Mouse (Mus musculus): ENCODE data around the gene Foxo3.

Foxo3 gene

DNA sequence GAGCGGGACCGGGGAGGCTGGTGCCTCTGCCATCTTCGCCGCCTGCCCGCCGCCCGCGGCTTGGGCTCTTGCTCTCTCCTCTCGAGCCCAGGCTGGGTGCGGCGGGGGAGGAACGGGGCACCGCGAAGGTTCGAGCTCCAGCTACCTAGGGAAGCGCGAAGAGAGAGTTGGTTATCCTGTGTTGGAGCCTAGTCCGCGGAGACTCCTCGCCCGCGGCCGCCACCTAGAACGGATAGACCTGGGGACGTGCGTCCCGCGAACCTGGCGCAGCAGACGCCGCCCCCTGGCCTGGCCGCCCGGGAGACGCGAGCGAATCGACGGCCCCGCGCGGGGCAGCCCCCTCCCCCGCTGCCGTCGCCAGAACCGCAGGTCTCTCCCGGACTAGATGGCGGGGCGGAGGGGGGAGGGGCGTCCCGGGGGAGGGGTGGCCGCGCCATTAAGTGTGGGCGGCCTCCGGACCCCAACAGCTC, 1.1 kb downstream of the Foxo3 start:
- peak; percentile 81 for DNase-seq

DNA sequence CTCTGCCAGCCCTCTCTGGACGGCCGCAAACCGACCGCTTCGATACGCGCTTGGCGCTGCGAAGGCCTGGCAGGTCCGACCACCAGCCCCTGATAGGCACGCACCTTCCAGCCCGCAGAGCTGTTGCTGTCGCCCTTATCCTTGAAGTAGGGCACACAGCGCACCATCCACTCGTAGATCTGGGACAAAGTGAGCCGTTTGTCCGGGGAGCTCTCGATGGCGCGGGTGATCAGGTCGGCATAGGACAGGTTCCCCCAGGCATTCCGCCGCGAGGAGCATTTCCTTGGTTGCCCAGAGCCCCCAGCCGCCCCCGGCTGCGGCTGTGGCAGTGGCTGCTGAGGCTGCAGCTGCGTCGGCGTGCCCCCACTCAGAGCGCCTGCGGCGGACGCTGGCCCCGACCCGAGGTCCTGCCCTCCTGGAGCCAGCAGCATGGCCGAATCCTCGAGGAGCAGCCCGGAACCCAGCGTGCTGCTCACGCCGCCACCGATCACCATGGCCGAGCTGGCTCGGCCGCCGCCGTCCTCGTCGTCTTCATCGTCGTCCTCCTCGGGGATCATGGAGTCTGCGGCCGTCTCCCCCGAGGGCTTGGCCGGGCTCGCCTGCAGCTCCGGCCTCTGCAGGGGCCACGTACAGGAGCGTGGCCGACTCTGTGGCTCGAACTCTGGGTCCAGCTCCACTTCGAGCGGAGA, 1.7 kb downstream of the Foxo3 start:
- peak; percentile 54 for DNase-seq

DNA sequence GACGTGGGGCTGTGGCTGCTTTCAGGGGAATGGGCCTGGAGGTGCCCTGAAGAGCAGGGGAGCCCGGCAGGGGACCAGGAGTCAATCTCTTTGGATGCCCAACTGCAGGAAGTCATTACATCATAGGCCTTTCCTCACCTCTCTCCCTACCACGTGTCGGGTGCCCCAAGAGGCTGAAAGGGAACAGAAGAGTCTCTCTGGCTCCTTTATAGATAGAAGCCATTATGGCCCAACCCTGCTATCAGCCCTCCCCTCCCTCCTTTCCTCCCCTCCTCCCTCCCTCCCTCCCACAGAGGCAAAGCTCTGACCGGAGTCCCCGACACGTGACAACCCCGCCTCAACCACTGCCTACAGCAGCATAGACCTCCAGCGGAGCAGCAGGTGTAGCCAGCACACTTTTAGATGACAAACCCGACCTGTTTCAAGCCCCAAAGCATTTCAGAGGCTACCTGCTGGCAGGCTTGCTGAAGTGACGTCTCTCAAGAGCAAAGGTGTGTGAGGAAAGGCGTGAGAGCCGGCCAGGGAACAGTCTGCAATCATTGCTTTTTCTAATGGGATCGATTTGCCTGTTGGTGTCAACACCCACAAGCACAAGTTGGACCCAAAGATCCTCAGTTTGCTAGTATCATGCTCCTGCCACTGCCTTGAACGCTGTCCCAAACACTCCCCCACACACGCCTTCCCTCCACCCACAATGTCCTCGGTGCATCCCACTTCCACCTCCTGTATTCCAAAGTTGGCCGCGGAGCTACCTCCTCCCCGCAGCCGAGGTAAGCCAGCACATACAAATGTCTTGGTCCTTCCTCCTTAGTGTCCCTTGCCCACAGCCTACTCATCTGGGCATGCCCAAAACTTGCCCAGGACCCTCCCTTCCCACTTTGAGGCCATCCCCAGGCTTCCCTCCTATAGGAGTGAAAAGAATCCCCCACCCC, 2.5 kb downstream of the Foxo3 start:
- DNase-seq = peak; percentile 92

DNA sequence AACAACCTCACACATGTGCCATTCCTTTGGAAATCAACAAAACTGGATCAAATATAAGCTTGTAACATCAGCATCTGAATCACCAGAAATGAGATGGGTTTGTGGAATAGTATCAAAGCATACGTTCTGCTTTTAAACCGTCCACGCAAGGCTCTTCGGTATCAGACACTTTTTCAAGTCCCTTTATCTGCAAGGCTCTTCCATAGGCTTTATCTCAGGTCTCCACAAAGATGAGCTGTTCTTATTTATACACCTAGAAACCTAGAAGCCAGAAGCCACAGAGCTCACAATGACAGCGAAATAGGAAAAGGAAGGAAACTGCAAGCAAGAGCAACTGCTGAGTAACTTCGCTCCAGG, 3.2 kb downstream of the Foxo3 start:
- DNase-seq = no peak

DNA sequence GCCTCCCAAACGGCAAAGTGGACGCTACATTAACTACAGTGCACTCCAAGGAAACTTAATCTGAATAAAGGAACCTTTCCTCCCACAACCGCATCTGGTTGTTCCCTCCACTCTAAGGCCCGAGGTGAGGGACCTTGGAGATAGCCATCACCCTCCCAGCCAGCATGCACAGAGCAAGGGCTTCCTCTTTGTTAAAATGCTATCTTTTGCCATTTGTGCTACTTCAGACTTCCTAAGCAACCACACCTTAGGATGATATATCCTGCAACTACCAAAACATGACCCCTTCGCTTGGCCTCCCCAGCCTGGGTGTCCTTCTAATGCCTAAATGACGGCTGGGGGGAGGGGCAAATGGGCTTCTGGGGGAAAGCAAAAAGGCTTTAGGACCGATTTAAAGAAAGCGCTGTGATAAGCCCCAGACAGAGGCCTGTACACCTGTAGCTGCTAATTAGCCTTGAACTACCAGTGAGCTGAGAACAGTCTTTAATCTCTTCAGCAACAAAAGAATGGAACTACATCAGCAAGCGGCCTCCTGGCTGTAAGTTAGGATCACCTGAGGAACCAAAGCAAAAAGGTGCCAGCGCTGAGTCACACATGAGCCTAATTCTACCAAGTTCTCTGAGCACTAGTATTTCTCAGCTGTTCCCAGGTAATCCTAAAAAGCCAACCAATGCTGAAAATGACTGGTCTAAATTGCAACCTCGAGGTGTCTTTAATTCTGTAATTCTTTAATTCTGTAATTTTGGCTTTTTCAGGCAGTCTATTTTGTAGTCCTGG, 4.9 kb downstream of the Foxo3 start:
- DNase-seq = peak; percentile 65

DNA sequence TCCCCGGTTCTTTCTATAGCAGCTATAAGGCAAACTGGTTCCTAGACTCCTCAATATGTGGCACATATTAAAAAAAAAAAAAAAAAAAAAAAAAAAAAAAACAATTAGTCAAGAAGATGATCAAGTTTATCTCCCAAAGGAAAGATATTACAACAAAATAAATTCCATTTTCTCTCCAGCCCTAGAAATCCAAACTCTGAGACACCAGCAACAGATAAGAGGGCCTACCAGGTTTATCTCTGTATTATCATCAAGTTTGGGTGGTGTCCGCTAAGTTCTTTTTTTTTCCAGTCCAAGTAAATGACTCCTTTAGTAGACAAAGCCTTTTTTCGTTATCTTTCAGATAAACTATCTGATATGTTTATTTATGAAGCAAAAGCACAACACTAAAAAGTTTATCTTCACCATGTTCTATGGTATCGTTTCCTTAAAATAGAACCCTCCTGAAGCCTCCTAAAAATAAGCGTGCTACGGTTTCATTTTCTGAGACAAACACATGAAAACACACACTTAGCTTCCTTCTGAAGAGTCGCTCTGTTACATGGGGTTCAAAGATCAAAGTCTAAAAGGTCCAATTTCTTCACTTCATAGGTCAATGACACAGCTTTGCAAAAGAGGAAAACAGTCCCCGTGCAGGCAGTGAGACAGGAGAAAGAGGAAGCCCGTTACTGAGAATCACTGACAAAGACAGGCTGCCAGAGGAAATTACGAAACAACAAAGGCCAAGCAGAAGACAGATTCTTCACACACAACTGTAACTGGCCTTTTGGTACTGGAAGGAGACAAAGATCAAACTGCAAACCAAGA, 6.1 kb downstream of the Foxo3 start:
- peak; percentile 33 for DNase-seq

DNA sequence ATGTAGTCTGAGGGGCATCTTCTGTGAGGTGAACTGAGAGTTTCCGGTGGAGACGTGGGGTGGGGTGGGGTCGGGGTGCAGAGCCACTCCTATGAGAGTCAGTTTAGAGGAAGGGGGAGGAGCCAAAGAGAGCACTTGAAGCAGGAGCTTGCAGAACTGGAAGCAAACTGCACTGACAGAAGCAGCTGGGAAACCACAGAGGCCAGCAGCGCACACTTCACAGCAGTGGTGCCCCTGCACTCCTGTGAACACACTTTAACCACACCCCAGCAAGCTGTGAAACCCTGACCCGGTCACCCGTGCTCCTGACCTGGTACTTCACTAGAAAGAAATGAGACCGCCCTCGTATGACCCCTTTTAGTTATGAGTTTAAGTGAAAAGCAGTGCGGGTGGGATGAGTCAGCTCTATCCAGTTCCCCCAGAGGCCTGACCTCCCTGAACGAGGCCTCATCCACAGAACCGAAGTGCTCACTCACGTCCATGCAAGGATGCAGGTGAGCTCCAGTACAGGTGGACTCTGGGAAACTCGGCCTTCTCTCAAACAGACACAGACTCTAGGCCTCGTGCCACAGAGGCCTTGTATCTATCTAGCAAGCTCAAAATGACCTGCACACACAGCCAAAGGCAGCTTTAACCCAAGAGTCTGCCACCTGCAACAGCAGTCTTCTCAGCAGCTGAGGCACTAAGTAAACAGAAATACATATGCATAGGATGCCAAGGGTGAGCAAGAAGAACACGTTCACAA, 7.1 kb downstream of the Foxo3 start:
- DNase-seq = peak; percentile 64

DNA sequence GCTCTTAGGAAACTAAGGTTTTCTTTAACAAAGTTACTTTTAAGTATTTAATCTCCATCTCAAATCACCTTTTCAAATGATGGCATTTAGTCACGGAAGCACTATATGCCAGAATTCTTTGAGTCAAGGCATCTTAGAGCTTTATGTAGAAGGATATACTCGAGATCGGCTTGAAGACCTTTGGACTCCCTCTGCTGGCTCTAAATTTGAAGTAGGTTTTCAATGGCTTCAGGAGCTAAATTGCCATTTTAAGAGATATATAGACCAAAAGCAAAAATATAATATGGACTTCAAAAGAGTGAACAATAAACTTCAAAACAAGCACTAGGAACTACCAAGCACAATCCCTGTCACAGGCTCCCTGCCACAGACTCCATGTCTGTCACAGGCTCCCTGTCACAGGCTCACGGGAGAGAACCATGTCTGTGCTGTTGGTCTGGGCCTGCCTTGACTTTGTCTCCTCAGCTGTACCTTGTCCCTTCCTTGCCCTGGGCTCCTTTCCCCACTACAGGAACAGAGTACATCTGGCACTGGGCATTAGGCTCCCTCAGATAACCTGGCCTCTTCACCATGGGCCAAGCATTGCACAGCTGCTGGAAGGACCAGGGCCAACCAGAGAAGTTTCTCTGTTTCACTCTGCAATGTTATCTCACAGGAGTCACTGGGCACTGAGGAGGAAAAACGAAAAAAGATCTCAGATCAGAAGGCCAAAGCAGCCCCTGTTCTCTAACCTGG, 8.6 kb downstream of the Foxo3 start:
- peak; percentile 4 for DNase-seq

DNA sequence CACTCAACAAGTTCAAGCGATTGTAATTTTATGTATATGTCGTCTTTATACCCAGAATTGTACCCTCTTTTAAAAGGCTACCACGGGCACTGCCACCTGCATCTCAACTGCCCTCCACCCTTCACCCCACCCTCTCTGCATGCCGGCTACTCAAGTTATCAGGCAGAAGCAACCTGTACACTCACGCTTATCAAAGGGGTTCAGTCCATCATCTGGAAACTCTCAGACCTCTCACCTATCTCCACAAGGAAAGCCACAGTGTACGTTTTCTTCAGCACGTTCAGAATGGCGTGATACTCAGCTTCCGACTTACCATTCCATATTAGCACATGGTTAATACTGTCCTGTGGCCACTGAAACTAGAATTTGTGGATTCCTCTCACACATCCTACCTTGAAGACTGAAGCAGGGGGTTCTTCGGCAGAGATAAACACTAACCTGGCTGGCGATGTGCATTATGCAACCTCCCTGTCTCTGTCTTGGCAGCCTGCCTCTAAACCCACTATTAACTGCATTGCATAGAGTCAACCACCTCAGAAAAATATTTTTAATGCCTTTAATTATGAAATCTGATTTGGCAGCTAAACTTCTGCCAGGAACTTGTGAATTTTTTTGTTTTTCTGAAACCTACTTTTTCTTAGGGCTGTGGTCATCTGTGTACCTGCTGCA, 11.4 kb downstream of the Foxo3 start:
- DNase-seq = peak; percentile 89

DNA sequence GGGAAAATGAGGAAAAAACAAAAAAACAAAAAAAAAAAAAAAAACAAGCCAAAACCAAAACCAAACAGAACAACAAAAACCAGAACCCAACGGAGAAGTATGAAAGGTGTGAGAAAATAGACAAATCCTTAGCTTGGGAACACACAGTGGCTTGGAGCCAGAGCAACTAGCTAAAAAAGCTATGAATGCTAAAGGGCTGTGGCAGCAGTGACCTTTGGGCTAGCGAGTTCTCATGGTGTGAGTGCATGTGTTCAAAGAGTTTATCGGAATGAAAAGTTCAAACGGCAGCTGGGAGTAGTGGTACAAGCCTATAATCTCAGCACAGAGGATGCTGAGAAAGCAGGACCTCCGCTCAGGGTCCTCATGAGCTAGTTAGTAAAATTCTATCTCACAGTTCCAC, 12.4 kb downstream of the Foxo3 start:
- peak; percentile 17 for DNase-seq

DNA sequence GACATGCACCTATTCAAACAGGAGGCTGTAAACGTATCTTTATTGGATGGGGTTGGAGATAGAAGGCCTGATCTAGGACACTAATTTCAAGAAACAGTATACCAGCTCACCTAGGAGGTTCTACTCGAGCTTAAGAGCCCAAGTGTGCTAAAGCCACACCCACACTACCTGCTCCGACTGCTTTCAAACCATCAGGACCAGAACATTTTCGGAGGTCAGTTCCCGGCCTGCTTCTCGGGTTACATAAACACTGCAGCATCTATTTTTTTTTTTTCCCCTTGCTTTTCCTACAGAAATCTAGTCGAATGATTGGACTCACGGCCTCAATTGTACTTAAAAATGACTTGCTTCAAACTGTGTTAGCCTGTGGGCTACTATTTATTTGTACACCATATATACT, 12.9 kb downstream of the Foxo3 start:
- DNase-seq = peak; percentile 5

DNA sequence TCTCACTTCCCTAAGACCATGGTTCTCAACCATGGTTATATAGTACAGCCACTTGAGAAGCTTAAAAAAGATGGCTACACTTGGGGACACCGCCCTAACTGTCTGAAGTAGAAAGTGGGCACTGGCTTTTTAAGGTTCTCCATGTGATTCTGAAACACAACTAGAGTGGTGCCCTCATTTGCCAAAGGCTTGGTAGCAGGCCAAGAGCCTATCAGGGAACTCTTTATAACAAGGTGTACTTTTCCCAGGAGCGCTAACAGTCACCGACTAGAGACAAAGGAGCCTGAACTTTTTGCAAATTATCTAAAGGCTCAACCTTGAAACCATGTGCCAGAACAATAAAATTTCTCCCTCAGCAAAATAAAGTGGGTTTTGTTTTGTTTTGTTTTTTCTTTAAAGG, 14.5 kb downstream of the Foxo3 start:
- DNase-seq = peak; percentile 2

DNA sequence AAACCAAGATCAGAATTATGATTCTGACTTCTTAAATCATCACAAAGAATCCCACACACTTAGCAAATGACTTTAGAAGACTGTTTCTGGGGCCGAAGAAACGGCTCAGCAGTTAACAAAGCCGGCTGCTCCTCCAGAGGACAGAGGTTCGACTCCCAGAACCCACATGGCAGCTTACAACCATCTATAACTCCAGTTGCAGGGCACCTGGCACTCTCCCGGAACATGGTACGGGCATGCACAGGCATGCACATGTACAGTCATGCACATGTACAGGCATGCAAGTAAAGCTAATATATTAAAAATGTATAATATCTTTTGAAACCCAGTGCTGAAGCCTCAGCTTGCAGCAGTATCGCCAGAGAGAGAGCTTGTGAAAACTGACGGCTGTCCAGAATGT, 15.5 kb downstream of the Foxo3 start:
- DNase-seq = no peak

DNA sequence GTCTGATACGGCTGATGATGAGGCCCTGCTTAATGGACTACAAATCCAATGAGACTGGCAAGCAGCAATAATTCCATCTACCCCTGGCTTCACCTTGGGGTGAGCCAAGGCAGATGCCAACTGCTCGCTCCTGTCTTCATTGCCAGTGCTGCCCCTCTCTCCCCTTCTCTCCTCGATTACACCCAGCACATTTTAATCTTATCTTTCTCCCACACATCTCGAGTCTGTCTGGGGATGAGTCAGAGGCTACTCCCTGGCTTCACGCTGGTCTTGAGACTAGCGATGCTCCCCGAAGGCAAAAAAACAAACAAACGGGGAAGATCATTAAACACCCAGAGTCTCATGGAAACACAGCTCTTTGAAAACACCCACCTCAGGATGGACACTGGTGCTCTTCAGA, 16.0 kb downstream of the Foxo3 start:
- peak; percentile 78 for DNase-seq

DNA sequence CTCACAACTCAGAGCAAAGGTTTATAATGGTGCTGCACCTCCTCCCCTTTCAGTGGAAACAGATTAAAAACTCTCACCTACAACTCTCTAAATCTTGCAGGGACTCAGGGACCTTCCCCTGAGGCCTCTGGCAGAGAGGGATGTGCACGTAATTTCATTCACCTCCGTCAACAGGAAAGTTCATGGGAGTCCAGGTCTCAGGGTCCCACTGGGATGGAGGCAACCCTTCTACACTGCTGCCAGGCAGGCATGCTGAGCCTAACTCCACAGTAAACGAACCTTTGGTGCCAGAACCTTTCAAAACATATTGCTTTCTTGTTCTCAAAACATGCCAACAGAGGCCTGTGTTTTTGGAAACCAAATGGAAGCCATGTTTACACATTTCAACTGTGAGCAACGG, 17.0 kb downstream of the Foxo3 start:
- DNase-seq = no peak

DNA sequence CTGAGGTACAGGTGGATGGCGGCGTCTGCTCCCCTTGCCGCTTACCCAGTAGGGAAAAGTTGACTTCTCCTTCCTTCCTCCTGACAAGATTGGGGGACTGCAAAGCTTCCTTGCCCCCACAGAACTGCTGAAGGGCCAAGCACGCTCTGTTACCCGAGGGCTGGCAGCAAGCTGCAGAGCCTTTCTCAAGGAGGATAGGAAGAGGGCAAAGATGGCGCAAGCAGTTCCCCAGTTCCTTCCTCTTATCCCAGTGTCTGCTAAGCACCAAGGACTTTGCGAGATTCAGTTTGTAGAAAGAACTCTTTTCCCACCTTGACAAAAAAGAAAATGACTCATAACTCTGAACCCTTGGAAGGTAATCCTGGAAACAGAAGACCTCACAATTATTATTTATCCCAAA, 18.6 kb downstream of the Foxo3 start:
- DNase-seq = no peak

DNA sequence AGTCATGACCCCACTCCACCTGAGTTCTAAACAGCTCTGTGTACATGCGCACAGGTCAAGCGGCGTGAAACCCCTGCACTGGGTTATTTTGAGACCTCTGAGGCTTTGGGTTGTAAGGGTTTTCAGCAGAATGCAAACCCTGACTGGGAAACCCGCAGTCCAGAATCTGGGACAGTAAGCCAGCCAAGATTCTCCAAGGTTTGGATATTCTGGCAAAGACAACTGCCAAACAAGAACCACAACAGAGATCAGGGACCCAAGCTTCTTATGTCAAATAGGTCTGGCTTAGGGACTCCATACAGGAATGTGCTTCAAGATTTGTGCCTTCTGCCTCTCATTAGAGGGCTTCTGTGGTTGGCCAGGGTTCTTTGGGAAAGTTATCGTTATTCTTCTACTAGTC, 21.8 kb downstream of the Foxo3 start:
- DNase-seq = no peak

DNA sequence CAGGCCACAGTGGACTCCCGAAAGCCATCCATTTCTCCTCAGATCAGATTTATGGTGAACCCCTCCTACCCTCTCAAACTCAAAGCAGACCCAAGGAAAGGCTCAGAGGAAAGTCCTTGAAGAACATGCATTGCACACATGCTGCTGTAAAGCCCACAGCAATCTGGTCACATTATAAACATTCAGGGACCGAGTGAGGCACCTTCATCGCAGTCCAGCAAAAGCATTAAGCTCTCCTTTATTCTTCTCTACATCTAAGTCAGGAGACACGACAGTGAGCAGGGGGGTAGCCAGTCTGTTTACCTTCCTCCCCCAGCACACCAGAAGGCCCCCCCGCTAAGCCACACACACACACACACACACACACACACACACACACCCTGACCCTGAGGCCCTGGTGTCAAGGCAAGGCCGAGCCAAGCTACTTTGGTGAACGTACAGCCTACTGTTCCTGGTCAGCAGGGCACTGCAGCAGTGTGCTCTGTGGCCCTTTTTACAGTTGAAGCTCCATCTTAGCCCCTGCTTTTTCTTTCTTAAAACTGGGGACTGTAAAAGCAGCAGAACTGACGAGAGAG, 24.7 kb downstream of the Foxo3 start:
- DNase-seq = no peak

DNA sequence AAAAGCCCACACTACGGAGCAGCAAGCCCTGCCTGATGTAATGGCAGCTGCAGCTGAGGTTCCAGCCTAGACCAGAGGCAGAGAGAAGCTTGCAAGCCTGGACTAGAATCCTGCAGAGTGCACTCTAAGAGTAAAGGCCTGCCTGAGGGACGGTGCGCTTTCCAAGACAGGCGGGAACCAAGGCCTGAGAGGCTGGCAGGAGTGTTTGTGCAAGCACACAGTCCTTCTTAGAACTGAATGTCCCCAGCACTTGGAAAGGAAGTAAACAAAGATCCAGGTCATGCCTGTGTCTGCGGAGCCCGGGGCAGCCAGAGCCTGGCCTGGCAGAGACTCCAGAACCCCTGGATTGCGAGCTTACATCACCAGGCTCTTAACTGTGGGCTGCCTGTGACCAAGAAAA, 25.4 kb downstream of the Foxo3 start:
- DNase-seq = no peak

DNA sequence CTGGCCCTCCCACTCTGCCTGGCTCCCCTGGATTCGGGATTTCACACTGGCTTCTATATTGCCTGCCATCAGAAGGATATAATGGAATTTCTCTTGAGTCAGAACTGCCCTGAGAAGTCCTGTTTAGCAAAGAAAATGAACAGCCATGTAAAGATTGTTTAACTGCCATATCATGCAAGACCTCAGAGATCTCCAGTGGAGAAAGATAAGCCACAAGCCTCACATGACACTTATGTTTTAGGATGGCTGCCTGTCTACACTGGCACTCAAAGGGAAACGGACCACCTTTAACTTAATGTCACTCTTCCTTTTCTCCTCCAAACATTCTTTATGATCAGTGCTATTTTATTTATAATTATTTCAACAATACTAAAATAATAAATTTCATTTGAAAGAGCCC, 26.6 kb downstream of the Foxo3 start:
- no peak for DNase-seq

Measured in liver (tissue).